Mouse (Mus musculus) frontal cortex, adult (tissue): ENCODE results near the gene Olfm1.

Experiments used
- ATAC-seq: cut with Nextera tagmentation; 2 replicates; pipeline ENCODE4 v1.9.2; 2017; ENCODE audit warnings: mild to moderate bottlenecking, moderate library complexity, mixed read lengths; ENCODE audit not compliant: low TSS enrichment

The Olfm1 gene

GRCm38 (mm10) chr2:28192821-28193689, at the start of gene Olfm1:
Olfm1 (plus strand) TSS chr2:28192992.
- ATAC-seq = peak; percentile 67

GRCm38 (mm10) chr2:28143417-28144045, 49.3 kb upstream of the Olfm1 start:
- ATAC-seq = no peak

- ATAC-seq = no peak
Measured at GRCm38 (mm10) chr2:28145702-28146101, 47.1 kb upstream of the Olfm1 start.

GRCm38 (mm10) chr2:28146152-28146551, 46.6 kb upstream of the Olfm1 start:
- ATAC-seq = no peak

GRCm38 (mm10) chr2:28146685-28147084, 46.1 kb upstream of the Olfm1 start:
- no peak for ATAC-seq

GRCm38 (mm10) chr2:28147248-28147794, 45.5 kb upstream of the Olfm1 start:
- no peak for ATAC-seq

GRCm38 (mm10) chr2:28149688-28150087, 43.1 kb upstream of the Olfm1 start:
- no peak for ATAC-seq

GRCm38 (mm10) chr2:28160568-28160967, 32.2 kb upstream of the Olfm1 start:
- no peak for ATAC-seq

GRCm38 (mm10) chr2:28165570-28165969, 27.2 kb upstream of the Olfm1 start:
- no peak for ATAC-seq

- ATAC-seq = peak; percentile 81
Measured at GRCm38 (mm10) chr2:28169336-28169735, 23.5 kb upstream of the Olfm1 start.

- no peak for ATAC-seq
Measured at GRCm38 (mm10) chr2:28171962-28172361, 20.8 kb upstream of the Olfm1 start.

- ATAC-seq = no peak
Measured at GRCm38 (mm10) chr2:28173225-28174141, 19.3 kb upstream of the Olfm1 start.

- ATAC-seq = peak; percentile 44; the same call in 1 of the 2 replicates
Measured at GRCm38 (mm10) chr2:28174441-28174840, 18.4 kb upstream of the Olfm1 start.

- ATAC-seq = no peak
Measured at GRCm38 (mm10) chr2:28178600-28178999, 14.2 kb upstream of the Olfm1 start.

GRCm38 (mm10) chr2:28180053-28180452, 12.7 kb upstream of the Olfm1 start:
- no peak for ATAC-seq

GRCm38 (mm10) chr2:28188398-28188944, 4.3 kb upstream of the Olfm1 start:
- no peak for ATAC-seq

- ATAC-seq = peak; percentile 27
Measured at GRCm38 (mm10) chr2:28193690-28194087, 897 bp downstream of the Olfm1 start.

GRCm38 (mm10) chr2:28194962-28195617, 2.3 kb downstream of the Olfm1 start:
- ATAC-seq = no peak

- no peak for ATAC-seq
Measured at GRCm38 (mm10) chr2:28195726-28196125, 2.9 kb downstream of the Olfm1 start.

GRCm38 (mm10) chr2:28201441-28201841, 8.6 kb downstream of the Olfm1 start:
- ATAC-seq = peak; percentile 23; the same call in 1 of the 2 replicates

GRCm38 (mm10) chr2:28204167-28204566, 11.4 kb downstream of the Olfm1 start:
- ATAC-seq = peak; percentile 14; the same call in 1 of the 2 replicates
